Mouse (Mus musculus) cortical plate, adult 2 months (tissue): ENCODE results near the gene Cx3cl1. TPM values are rescaled to one million over a fixed set of nuclear protein-coding genes. Genes with fewer than 3 reads are reported as not detected.

Experiments
- H3K27ac ChIP-seq: fragments of 200-500 bp; 2 replicates; pipeline ENCODE4 v1.5.1; 2012; ENCODE audit warnings: low read length, control low read depth, inconsistent platforms; ENCODE audit not compliant: insufficient read depth
- H3K4me1 ChIP-seq: fragments of 200-500 bp; 2 replicates; pipeline ENCODE4 v1.6.1; 2011; ENCODE audit warnings: low read length; ENCODE audit not compliant: control insufficient read depth, insufficient read depth
- H3K4me3 ChIP-seq: fragments of 200-500 bp; 2 replicates; pipeline ENCODE4 v1.5.1; 2011; ENCODE audit warnings: mild to moderate bottlenecking, low read length, control low read depth; ENCODE audit not compliant: insufficient read depth
- CTCF ChIP-seq: fragments of 200-500 bp; IDR thresholded peaks from 2 replicates; pipeline ENCODE4 v1.5.1; 2011; ENCODE audit warnings: mild to moderate bottlenecking, control low read depth, low read length; ENCODE audit not compliant: insufficient read depth; ENCODE audit errors: extremely low read depth
- POLR2A ChIP-seq: fragments of 200-500 bp; IDR thresholded peaks from 2 replicates; pipeline ENCODE4 v1.6.1; 2011; ENCODE audit warnings: mild to moderate bottlenecking, low read length, control low read depth; ENCODE audit not compliant: insufficient read depth; ENCODE audit errors: extremely low read depth
- polyA plus RNA-seq: library from polyadenylated mRNA; depleted of rRNA; stranded (reverse); fragments of >200 nt; gene quantifications from 2 replicates; pipeline ENCODE4 v1.2.3, GENCODE M21; 2012

The Cx3cl1 gene
- polyA plus RNA-seq, 1 experiment: 664 TPM

- H3K4me1 ChIP-seq: peaks cover 9% of the 10 kb centered on the region
- no peak for TF ChIP-seq POLR2A
- TF ChIP-seq CTCF: no peak
- no peak overlapping the region for H3K27ac ChIP-seq
- no peak overlapping the region for H3K4me3 ChIP-seq
Measured at GRCm38 (mm10) chr8:94781155-94781837, 9.5 kb downstream of the Cx3cl1 start.

GRCm38 (mm10) chr8:94781838-94782235 lies 10.0 kb downstream of the Cx3cl1 start:
- TF ChIP-seq POLR2A: 0 out of 2 replicates have a peak, but pooled peaks have one; percentile 14
- TF ChIP-seq CTCF: no peak
- Histone ChIP-seq H3K4me3 (no peak overlapping the region), H3K27ac (no peak overlapping the region), H3K4me1 (peaks cover 8% of the 10 kb centered on the region)

GRCm38 (mm10) chr8:94783890-94784289 lies 12.1 kb downstream of the Cx3cl1 start:
- TF ChIP-seq POLR2A (no peak), CTCF (no peak)
- H3K4me3 ChIP-seq: no peak overlapping the region
- 0 out of 2 replicates have a peak, but pooled peaks cover 2% of the 10 kb centered on the region for H3K4me1 ChIP-seq
- H3K27ac ChIP-seq: no peak overlapping the region

GRCm38 (mm10) chr8:94785247-94785985 lies 13.6 kb downstream of the Cx3cl1 start:
- Histone ChIP-seq H3K4me1 (no peaks in the 10 kb centered on the region), H3K4me3 (no peak overlapping the region), H3K27ac (no peak overlapping the region)
- TF ChIP-seq CTCF: peak; percentile 37
- TF ChIP-seq POLR2A: no peak

GRCm38 (mm10) chr8:94785995-94786595 lies 14.3 kb downstream of the Cx3cl1 start:
- no peak overlapping the region for H3K4me3 ChIP-seq
- H3K4me1 ChIP-seq: no peaks in the 10 kb centered on the region
- H3K27ac ChIP-seq: no peak overlapping the region
- TF ChIP-seq POLR2A: no peak
- TF ChIP-seq CTCF: no peak

GRCm38 (mm10) chr8:94787524-94788501 lies 16.0 kb downstream of the Cx3cl1 start:
- Histone ChIP-seq H3K27ac (no peak overlapping the region), H3K4me3 (no peak overlapping the region), H3K4me1 (no peaks in the 10 kb centered on the region)
- TF ChIP-seq POLR2A (no peak), CTCF (no peak)

- no peak overlapping the region for H3K27ac ChIP-seq
- H3K4me3 ChIP-seq: no peak overlapping the region
- no peak for TF ChIP-seq POLR2A
- no peak for TF ChIP-seq CTCF
- peaks cover 2% of the 10 kb centered on the region; the same call in 1 of the 2 replicates for H3K4me1 ChIP-seq
Measured at GRCm38 (mm10) chr8:94789256-94789955, 17.6 kb downstream of the Cx3cl1 start.

- Histone ChIP-seq H3K4me3 (no peak overlapping the region), H3K4me1 (peaks cover 2% of the 10 kb centered on the region; the same call in 1 of the 2 replicates)
- TF ChIP-seq CTCF (no peak), POLR2A (no peak)
Measured at GRCm38 (mm10) chr8:94794368-94794767, 22.6 kb downstream of the Cx3cl1 start.

More at GRCm38 (mm10) chr8:94794368-94794767, 22.6 kb downstream of the Cx3cl1 start:
- H3K27ac ChIP-seq: no peak overlapping the region
